Mouse (Mus musculus) gonadal fat pad, adult 2 months (tissue): ENCODE measurements around the gene Ogt. TPM values are rescaled to one million over a fixed set of nuclear protein-coding genes. Genes with fewer than 3 reads are reported as not detected.

ENCODE experiments used
- polyA plus RNA-seq: library from polyadenylated mRNA; depleted of rRNA; stranded (reverse); fragments of >200 nt; gene quantifications from 2 replicates; pipeline ENCODE4 v1.2.3, GENCODE M21; 2012; rRNA removed

Gene Ogt
- polyA plus RNA-seq, 1 experiment, result 125 TPM

Other genes with a start within 250 kb of the Ogt start
- 45.6 and 60.7 TPM in 2 replicates for gene Zmym3, start 219.2 kb upstream of the Ogt start, polyA plus RNA-seq
- gene Nono, start 210.7 kb upstream of the Ogt start, polyA plus RNA-seq, result 127 and 145 TPM in 2 replicates
- gene Itgb1bp2, start 191.0 kb upstream of the Ogt start, polyA plus RNA-seq, result 0.27 and 0.57 TPM in 2 replicates
- 4.3 and 7.7 TPM in 2 replicates for gene Taf1, start 107.3 kb upstream of the Ogt start, polyA plus RNA-seq
- gene Cxcr3, start 94.2 kb downstream of the Ogt start, polyA plus RNA-seq, result 2.4 and 2.8 TPM in 2 replicates
- 0.32 TPM in 1 of 2 replicates, not detected in the other for gene Gm4779, start 154.4 kb downstream of the Ogt start, polyA plus RNA-seq
- 0.07 TPM in 1 of 2 replicates, not detected in the other for gene 8030474K03Rik, start 154.6 kb downstream of the Ogt start, polyA plus RNA-seq
- gene Nhsl2, start 209.3 kb downstream of the Ogt start, polyA plus RNA-seq, result 2.9 and 4.0 TPM in 2 replicates